Mouse (Mus musculus): ENCODE results near the gene Atp5s. TPM values are rescaled to one million over a fixed set of nuclear protein-coding genes. Genes with fewer than 3 reads are reported as not detected.

Atp5s gene
- total RNA-seq, 4 experiments from 2014 or later = 14.2 to 19.3 (median 17.0) TPM

DNA sequence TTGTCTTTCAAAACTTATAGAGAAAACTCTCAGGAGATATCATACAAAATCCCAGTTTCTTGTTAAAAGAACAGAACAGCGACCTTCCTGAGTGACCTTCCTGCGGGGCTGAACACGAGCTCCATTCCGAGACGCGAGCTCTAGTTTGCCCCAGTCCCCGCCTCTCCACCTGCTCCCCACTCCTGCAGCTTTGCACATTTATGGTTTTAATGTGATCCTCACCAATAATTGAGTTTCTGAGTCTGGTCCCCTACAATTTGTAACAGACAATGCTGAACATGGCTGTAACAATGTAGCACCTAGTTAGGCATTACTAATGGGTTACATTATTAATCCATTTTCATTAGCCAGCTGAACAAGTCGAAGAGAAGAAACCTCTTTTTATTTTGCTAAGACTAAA is 56.7 kb downstream of the Atp5s start:
- DNase-seq = no peak

DNA sequence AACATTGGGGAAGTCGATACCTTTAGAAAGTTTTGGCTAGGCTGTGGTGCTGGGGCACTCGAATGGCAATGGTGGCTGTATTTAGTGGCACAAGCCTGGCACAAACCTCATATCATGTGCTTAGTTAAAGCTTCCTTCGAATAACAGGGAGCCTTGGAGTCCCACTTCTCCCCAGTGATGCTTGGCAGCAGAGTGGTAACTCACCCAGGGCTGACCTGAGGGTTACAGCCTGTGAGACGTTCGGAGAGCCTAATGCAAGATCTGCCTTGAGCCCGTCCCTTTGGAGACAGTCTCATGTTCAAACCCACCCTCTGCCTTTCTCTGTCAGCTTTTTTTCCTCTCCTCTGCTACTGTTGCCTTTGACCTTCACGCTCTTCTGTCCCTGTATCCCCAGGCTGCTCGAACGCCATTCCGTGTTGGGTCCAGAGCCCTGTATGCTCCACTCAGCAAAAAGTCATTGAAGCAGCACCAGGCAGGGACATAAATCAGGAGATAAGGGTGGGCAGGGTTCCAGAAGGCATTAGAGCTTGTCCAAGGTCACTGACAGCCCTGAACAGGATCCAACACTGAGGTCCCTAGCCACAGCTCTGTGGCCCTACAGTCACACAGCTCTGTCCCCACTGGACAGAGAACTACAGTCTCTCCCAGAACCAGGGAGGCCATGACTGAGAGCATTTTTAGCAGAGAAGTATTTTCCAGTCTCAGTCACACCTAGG is 57.3 kb downstream of the Atp5s start:
- DNase-seq = peak; percentile 85

DNA sequence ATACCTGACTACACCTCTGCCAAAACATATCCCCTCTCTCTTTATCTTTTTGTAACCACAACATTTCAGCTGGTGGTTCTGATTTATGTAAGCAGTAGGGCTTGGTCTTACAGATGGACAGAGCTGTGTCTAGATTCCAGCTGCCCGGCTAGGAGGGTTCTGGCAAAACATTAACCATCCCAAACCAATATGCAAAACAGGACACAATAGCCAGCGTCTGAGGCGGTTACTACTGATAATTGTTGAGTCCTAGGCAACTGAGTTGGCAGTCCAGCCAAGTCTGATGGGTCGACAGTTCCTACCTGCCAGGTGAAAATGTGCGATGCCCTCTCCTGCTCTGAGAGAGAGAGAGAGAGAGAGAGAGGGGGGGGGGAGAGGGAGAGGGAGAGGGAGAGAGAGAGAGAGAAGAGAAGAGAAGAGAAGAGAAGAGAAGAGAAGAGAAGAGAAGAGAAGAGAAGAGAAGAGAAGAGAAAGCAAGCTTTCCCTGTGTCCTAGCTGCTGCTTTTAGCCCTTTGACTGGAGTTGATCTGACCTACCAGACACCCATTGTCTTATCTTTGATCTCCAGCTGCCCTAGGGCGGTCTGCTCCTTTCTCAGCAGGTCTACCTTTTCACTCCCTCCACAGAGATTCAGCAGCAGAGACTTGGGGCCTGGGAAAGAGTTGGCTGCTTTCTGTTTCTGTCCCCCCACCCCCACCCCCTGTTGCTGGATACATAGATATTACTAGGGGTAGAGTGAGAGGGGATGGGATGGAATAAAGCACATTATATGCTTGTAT is 58.7 kb downstream of the Atp5s start:
- DNase-seq = no peak

DNA sequence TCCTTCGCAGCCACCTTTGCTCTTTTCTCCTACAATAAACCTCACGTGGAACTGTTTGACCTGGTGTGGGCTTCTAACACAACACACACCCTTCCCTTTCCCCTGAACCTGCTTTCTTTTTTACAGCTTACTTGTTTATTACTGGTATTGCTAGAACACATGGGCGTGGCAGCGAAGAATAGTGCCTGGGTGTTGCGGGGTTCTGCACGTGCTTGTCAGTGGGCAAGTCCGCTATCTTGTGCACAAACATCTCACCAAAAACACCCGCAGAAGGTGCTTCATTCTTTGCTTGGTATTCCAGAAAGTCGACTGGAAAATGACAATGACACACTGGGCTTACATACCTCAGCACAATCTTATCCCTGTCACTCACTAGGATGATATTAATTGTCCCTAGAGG is 60.7 kb downstream of the Atp5s start:
- no peak for DNase-seq

DNA sequence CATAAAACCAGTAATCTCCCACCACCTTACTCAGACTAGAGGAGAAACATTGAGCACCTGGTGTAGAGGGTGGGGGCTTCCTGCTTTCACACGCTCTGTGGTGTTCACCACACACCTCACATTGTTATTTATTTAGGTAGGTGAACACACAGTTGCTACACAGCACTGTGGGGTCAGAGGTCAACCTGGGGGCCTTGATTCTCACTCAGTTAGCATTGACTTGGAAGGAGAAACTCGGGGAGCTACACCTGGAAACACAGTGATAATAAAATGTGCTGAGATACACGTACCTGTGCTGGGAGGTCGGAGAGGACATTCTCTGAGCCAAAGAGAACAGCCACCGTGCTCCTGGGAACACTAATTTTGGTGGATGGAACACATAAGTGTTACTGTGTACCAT is 63.6 kb downstream of the Atp5s start:
- no peak for DNase-seq

DNA sequence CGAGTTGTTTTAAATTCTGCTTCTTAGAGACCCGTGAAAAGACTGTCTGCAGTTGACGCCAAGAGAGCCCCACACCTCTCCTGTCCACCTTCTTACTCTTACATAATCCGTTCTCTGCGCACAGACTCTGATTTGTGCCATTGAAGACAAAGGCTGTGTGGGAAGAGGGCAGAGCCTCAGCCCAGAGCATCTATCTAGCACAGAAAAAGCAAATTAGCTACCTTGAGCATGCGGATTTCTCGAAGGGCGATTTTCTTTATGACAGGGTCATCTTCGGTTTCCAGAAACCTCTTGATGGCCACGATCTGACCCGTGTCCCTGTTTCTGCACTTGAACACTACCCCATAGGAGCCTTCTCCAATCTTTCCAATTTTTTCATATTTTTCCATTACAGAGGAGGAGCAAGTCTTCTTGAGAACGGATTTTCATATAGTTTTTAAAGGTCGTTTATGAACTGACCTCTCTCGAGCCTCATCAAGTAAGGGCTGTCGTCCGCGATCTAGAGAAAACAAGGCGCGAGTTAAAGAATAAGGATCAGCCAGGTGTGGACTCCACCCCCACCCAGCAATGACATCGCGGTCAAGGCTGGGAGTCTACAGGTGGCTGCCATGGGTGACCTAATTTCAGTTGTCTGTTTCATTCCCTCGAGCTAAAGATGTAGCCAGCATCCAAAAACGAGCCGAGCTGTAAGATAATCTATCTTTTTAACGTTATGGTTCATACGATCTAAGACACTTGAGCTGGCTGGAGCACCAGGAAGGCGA is 65.2 kb downstream of the Atp5s start:
- DNase-seq = no peak

DNA sequence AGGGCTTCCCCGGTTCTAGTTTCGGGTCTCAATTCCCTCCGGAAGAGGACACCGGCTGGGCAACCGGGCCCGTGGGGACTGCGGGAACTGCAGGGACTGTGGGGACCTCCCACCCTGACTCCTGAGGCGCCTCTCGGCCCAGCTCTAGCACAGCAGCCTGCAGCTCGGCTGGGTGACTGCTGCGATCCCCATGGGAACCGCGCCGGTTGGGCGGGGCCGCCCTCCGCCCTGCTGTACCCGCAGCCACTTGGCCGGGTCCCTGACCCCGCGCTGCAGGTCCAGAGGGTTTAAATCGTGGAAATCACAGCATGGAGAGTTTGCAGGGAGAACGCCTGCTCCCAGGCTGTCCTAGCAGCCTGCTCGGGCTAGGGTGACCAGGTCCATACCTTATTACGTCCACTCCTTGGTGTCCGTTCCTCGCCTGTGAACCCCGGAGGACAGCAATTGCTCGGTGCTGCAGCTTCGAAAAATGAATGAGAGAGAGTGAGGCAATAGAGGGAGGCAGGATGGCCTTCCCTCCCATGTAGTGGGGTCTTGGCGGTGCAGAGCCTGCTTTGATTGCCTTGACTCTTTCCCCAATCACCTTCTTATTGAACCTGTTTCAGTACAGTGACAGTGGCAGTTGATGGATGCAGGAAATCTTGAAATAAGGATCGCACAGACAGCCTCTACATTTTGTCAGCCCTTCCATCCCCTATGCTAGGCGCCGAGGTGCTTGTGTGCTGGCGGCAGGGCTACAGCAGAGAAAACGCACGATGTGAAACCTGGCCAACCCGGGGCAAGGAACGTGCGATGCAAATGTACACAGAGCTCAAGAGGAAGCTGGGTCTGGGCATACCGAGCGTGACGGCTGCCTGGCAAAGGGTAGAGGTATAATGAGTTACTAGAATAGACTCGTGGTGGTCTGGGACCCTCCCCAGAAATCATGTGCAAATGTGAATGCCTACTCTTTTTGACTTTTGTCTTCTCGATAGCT is 66.1 kb downstream of the Atp5s start, which contains the start of gene Cdkl1:
TSS of gene Cdkl1 (minus strand) at position 738 of the 976 bp plus-strand sequence.
- DNase-seq = peak; percentile 57

Small RNA genes lying within 50 kb of the gene (microRNA-seq; reads per million reads assigned to microRNA genes)
- 0 reads per million in 2 experiments for gene Mir681

Other genes with a start within 250 kb of the Atp5s start
- gene Vcpkmt, start 141.9 kb upstream of the Atp5s start, total RNA-seq (2022) = 10 to 100 TPM; 14.5 to 21.8 (median 18.3) TPM
- 10 to 100 TPM; 41.4 to 62.6 (median 51.7) TPM for gene Sos2, start 43.1 kb upstream of the Atp5s start, total RNA-seq (2022)
- 10 to 100 TPM; 25.5 to 30.2 (median 28.5) TPM for gene L2hgdh, start 77 bp upstream of the Atp5s start, total RNA-seq (2022)
- gene Cdkl1, start 66.3 kb downstream of the Atp5s start, total RNA-seq (2022) = 1 to 10 TPM; 2.1 to 9.3 (median 5.1) TPM
- 10 to 100 TPM in 2 of 4 experiments, 1 to 10 TPM in 2; 6.6 to 19.5 (median 13.0) TPM for gene Atl1, start 167.7 kb downstream of the Atp5s start, total RNA-seq (2022)
- 10 to 100 TPM; 26.6 to 51.8 (median 37.2) TPM for gene Map4k5, start 168.2 kb downstream of the Atp5s start, total RNA-seq (2022)